Mouse (Mus musculus): ENCODE results near the gene Ralgapa2.

- TF ChIP-seq POLR2A (IDR thresholded peaks at IDR 0.05; ENCODE audit: borderline replicate concordance, insufficient read depth, low read length) = no peak
- TF ChIP-seq CTCF (IDR thresholded peaks at IDR 0.05; ENCODE audit: borderline replicate concordance, insufficient read depth, low read depth, low read length) = no peak
Measured at GRCm38 (mm10) chr2:146495781-146496180, 16.4 kb downstream of the Ralgapa2 start.

Data from cerebellum, adult 2 months (tissue).